Mouse (Mus musculus) right cerebral cortex, postnatal 10 days (tissue): ENCODE results near the gene Fam111a.

Source experiments
- DNase-seq, 2 experiments: peaks; one replicate each; pipeline ENCODE4 v3.0.0; 2021; ENCODE audit warnings: low spot score in 2 of 2

Fam111a gene

GRCm38 (mm10) chr19:12633176-12633575 is 87.6 kb downstream of the Fam111a start, which contains the start of gene Glyat:
TSS of gene Glyat (plus strand) at chr19:12633308.
- no peak for DNase-seq

DNA sequence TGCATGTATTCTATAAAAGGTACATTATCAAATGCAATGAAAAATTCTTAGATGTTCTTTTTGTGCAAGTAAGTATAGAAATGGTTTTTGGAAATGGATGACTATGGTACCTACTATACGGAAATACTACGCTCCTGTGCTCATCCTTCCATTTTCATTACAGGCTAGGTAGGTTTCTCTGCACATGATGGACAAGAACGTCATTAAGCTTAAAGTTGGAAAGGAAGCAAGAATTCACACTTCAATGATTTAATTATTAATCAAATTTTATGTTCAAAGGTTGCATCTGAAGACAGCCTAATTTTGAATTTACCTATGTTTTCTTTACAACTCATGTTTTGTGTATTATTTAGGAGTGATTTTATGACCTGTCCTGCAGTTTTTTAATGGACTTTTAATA is 88.7 kb downstream of the Fam111a start:
- DNase-seq, result no peak

- no peak for DNase-seq
Observed at GRCm38 (mm10) chr19:12634963-12635362, 89.4 kb downstream of the Fam111a start.

DNA sequence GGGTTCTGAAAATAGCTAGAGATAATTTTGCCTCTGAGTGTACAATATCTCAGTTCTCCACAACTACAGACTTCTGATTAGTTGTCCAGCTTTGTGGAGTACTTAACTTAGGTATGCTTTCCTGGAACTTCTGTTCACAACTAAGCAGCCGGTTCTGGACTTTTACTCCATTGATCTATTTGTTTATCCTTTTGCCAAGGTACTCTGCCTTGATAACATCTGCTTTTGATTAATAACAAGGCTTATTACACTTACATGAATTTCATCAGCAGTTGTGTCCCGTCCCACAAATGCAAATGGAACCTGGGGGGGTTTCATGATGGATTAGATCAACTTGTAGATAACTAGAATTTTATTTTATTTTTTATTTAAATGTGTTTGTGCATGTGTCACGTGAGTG is 91.3 kb downstream of the Fam111a start:
- DNase-seq, result no peak

GRCm38 (mm10) chr19:12638049-12638448 is 92.5 kb downstream of the Fam111a start:
- no peak for DNase-seq
